Mouse (Mus musculus) ES-E14 (cell line): ENCODE measurements at regions not wholly inside any gene's neighbourhood (a gene's known extent, or its start where the extent isn't known, plus 50 kb on each side); places are given as distances from the start of the nearest gene placed in this dataset.

Source experiments
- CHD2 ChIP-seq: IDR thresholded peaks from 2 replicates; pipeline ENCODE4 v1.6.1; 2014; ENCODE audit warnings: mild to moderate bottlenecking, low read depth, low read length, inconsistent platforms
- HCFC1 ChIP-seq: IDR thresholded peaks from 2 replicates; pipeline ENCODE4 v1.6.1; 2012; ENCODE audit warnings: low read length, inconsistent platforms, borderline replicate concordance; ENCODE audit not compliant: insufficient read depth
- MAFK ChIP-seq: IDR thresholded peaks from 2 replicates; pipeline ENCODE4 v1.6.1; 2014; ENCODE audit warnings: mild to moderate bottlenecking, low read depth, low read length, inconsistent platforms; ENCODE audit not compliant: insufficient read depth
- ZNF384 ChIP-seq: IDR thresholded peaks from 2 replicates; pipeline ENCODE4 v1.6.1; 2012; ENCODE audit warnings: low read depth, low read length, inconsistent platforms

DNA sequence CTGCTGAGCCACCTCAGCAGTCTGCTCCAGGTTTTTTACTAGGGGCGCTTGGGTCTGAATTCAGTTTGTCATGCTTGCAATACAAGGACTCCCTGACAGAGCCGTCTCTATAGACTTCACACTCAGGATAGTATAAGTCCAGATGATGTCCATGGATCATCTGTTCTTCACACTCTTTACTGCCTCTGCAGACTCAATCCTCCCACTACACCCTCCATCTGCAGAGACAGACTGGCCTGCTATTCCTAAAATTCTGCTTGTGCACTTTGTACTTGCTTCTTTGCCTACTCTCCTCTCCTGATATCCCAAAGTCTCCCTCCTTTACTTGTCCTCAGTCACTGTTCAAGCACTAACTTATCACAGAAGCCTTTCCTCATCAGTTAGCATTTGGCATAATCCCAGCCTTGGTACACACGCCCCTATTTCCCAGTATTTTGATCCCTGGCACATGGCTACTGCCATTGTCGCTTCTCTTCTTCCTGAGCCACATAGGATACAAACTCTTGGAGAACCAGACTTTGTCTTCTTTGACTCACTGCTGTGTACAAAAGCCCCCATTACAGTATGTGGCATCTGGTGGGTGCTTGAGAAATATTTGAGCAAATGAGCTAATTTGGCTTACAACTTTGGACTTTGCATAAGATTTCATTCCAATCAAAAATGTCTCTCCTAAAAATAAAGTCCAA lies 277.0 kb downstream of the Kcns3 start:
- TF ChIP-seq ZNF384 (no peak), MAFK (no peak), HCFC1 (no peak), CHD2 (no peak)
